Comparison of ENCODE assay signal across 11 mouse cellular contexts in the genomic region with DNA sequence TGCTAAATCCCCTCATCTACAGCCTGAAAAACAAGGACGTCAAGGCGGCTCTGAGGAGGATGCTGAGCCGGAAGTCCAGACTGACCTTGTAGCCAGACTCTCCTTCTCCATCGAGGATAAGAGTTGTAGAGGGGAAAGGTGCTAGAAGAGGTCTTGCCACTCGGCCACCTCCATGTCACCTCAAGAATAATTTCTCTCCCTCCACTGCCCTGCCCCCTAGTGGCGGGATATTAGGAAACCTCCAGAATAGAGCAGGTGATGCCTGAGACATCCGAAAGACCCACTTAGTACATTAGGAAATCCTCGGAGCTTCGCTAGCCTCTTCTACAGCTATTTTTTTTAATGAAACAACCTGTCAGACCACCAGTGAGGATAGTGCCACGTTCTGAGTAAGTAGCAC. TPM values are rescaled to one million over a fixed set of nuclear protein-coding genes. Genes with fewer than 3 reads are reported as not detected.
DNase-seq lines count a peak whose midpoint lies in the region; ATAC-seq and TF ChIP-seq lines count a peak whose summit lies in the region.
"Had no signal": no experiment of that assay in that cellular context is flagged by ENCODE, and none has a peak within 500 bp of the region (broad histone marks: within the 10 kb centered on the region; RNA-seq: fewer than 3 reads in every experiment).

No protein-coding gene starts in this region.

- no peak for TF ChIP-seq POLR2A in MEL (IDR thresholded peaks at IDR 0.05; ENCODE audit: control insufficient read depth in 1 of 2, insufficient read depth in 1 of 2, low read depth in 1 of 2, low read length in 2 of 2, poor library complexity in 1 of 2)
- no peak for TF ChIP-seq POLR2A in cerebellum, adult 2 months (IDR thresholded peaks at IDR 0.05; ENCODE audit: borderline replicate concordance, insufficient read depth, low read length)

- peak; percentile 64 for DNase-seq in intestine, embryonic 14.5 days (ENCODE audit: low spot score)
- DNase-seq in 416B (ENCODE audit: low read depth), result peak; percentile 46
- peak; percentile 73 for DNase-seq in MEL (ENCODE audit: low read depth, low spot score)
- peak; percentile 18 to 43 for DNase-seq in cerebellum, adult 2 months
- DNase-seq in heart, postnatal 4 days, result peak; percentile 62
- peak; percentile 42 for DNase-seq in neural tube, embryonic 11.5 days (ENCODE audit: low spot score)

- no peak overlapping the region for H3K4me3 ChIP-seq in intestine, embryonic 14.5 days (ENCODE audit: low read depth, low read length)
- H3K4me3 ChIP-seq in intestine, embryonic 16.5 days (ENCODE audit: low read length), result no peak overlapping the region
- no peak overlapping the region for H3K4me3 ChIP-seq in MEL (ENCODE audit: control insufficient read depth in 1 of 2, insufficient read depth in 1 of 2, low read depth in 2 of 2, low read length in 2 of 2)
- no peak overlapping the region for H3K4me3 ChIP-seq in cerebellum, adult 2 months (replicated peaks; ENCODE audit: insufficient read depth, low read depth, low read length)
- no peak overlapping the region for H3K4me3 ChIP-seq in neural tube, embryonic 11.5 days (ENCODE audit: low read depth, low read length)
- H3K4me3 ChIP-seq: embryonic facial prominence, embryonic 15.5 days had no signal

- WGBS in intestine, embryonic 14.5 days, result 48% methylated on average over 10 of the region's 10 CpGs
- WGBS in intestine, embryonic 16.5 days, result 52% methylated on average over 10 of the region's 10 CpGs
- 56% methylated on average over 10 of the region's 10 CpGs for WGBS in cerebellum, adult 2 months
- WGBS in neural tube, embryonic 11.5 days, result 58% methylated on average over 10 of the region's 10 CpGs

- no peak overlapping the region for H3K9ac ChIP-seq in intestine, embryonic 14.5 days (ENCODE audit: low read length)
- H3K9ac ChIP-seq in intestine, embryonic 16.5 days (ENCODE audit: low read depth, low read length), result no peak overlapping the region
- H3K9ac ChIP-seq in MEL (ENCODE audit: control insufficient read depth, low read depth, low read length, poor library complexity, severe bottlenecking), result no peak overlapping the region
- H3K9ac ChIP-seq in neural tube, embryonic 11.5 days (ENCODE audit: low read length), result no peak overlapping the region
- H3K9ac ChIP-seq: embryonic facial prominence, embryonic 15.5 days had no signal

- no peaks in the 10 kb centered on the region for H3K27me3 ChIP-seq in intestine, embryonic 14.5 days (replicated peaks; ENCODE audit: control insufficient read depth, insufficient read depth, low read length)
- H3K27me3 ChIP-seq in intestine, embryonic 16.5 days (replicated peaks; ENCODE audit: control insufficient read depth, insufficient read depth, low read length), result no peaks in the 10 kb centered on the region
- peaks cover 9 to 11% of the 10 kb centered on the region in 2 experiments for H3K27me3 ChIP-seq in MEL (ENCODE audit: control insufficient read depth in 1 of 2, insufficient read depth in 2 of 2, low read length in 2 of 2)
- no peaks in the 10 kb centered on the region for H3K27me3 ChIP-seq in cerebellum, adult 2 months (ENCODE audit: control insufficient read depth, insufficient read depth, low read length)
- no peaks in the 10 kb centered on the region for H3K27me3 ChIP-seq in neural tube, embryonic 11.5 days (ENCODE audit: control insufficient read depth, insufficient read depth, low read length)

- H3K79me2 ChIP-seq in MEL (ENCODE audit: control insufficient read depth, insufficient read depth, low read length, poor library complexity), result no peaks in the 10 kb centered on the region

- no peaks in the 10 kb centered on the region for H3K9me3 ChIP-seq in intestine, embryonic 14.5 days (ENCODE audit: control insufficient read depth, low read length)
- H3K9me3 ChIP-seq in intestine, embryonic 16.5 days (ENCODE audit: control insufficient read depth, low read length), result no peaks in the 10 kb centered on the region
- no peaks in the 10 kb centered on the region for H3K9me3 ChIP-seq in MEL (replicated peaks; ENCODE audit: insufficient read depth, low read length)
- H3K9me3 ChIP-seq in neural tube, embryonic 11.5 days (ENCODE audit: control insufficient read depth, low read length), result no peaks in the 10 kb centered on the region
- H3K9me3 ChIP-seq: embryonic facial prominence, embryonic 15.5 days had no signal

- H3K36me3 ChIP-seq in intestine, embryonic 14.5 days (ENCODE audit: control insufficient read depth, insufficient read depth, low read length), result no peaks in the 10 kb centered on the region
- no peaks in the 10 kb centered on the region for H3K36me3 ChIP-seq in intestine, embryonic 16.5 days (ENCODE audit: control insufficient read depth, insufficient read depth, low read length)
- no peaks in the 10 kb centered on the region for H3K36me3 ChIP-seq in MEL (ENCODE audit: control insufficient read depth in 1 of 2, insufficient read depth in 2 of 2, low read length in 2 of 2)
- H3K36me3 ChIP-seq in neural tube, embryonic 11.5 days (ENCODE audit: control insufficient read depth, insufficient read depth, low read length), result no peaks in the 10 kb centered on the region
- H3K36me3 ChIP-seq: embryonic facial prominence, embryonic 15.5 days had no signal

- H3K27ac ChIP-seq in intestine, embryonic 14.5 days (ENCODE audit: low read depth), result no peak overlapping the region
- no peak overlapping the region for H3K27ac ChIP-seq in intestine, embryonic 16.5 days (ENCODE audit: low read length)
- no peak overlapping the region for H3K27ac ChIP-seq in MEL (ENCODE audit: control insufficient read depth, low read depth, low read length)
- H3K27ac ChIP-seq in cerebellum, adult 2 months (ENCODE audit: insufficient read depth, low read length), result no peak overlapping the region
- H3K27ac ChIP-seq in neural tube, embryonic 11.5 days (ENCODE audit: low read depth, low read length), result no peak overlapping the region
- H3K27ac ChIP-seq: embryonic facial prominence, embryonic 15.5 days had no signal

- no peak overlapping the region for H3K4me2 ChIP-seq in intestine, embryonic 14.5 days (ENCODE audit: low read length)
- H3K4me2 ChIP-seq in intestine, embryonic 16.5 days (ENCODE audit: low read depth, low read length), result no peak overlapping the region
- no peak overlapping the region for H3K4me2 ChIP-seq in neural tube, embryonic 11.5 days (ENCODE audit: low read depth)
- H3K4me2 ChIP-seq: embryonic facial prominence, embryonic 15.5 days had no signal

- peak; percentile 75 for TF ChIP-seq RAD21 in MEL (IDR thresholded peaks at IDR 0.05; ENCODE audit: low read depth, low read length)

- peak; percentile 83 to 85 (median 83) for TF ChIP-seq CTCF in MEL (IDR thresholded peaks at IDR 0.05 in 2 of 3, conservative IDR thresholded peaks at IDR 0.05 in 1 of 3; ENCODE audit: control insufficient read depth in 1 of 3, insufficient read depth in 1 of 3, low read depth in 2 of 3, low read length in 3 of 3, poor library complexity in 1 of 3, severe bottlenecking in 1 of 3)
- TF ChIP-seq CTCF in cerebellum, adult 2 months (IDR thresholded peaks at IDR 0.05; ENCODE audit: borderline replicate concordance, insufficient read depth, low read depth, low read length), result peak; percentile 49; the same call in 1 of the 2 replicates

- no peak for TF ChIP-seq EP300 in MEL (IDR thresholded peaks at IDR 0.05; ENCODE audit: low read depth in 1 of 2, low read length in 2 of 2)

- no peaks in the 10 kb centered on the region for H3K4me1 ChIP-seq in intestine, embryonic 14.5 days (replicated peaks; ENCODE audit: control insufficient read depth, insufficient read depth, low read length)
- H3K4me1 ChIP-seq in intestine, embryonic 16.5 days (ENCODE audit: control insufficient read depth, insufficient read depth, low read length), result no peaks in the 10 kb centered on the region
- peaks cover 10 to 30% of the 10 kb centered on the region in 2 experiments; a peak in 3 of 4 replicates for H3K4me1 ChIP-seq in MEL (ENCODE audit: control insufficient read depth in 1 of 2, insufficient read depth in 2 of 2, low read length in 2 of 2)
- no peaks in the 10 kb centered on the region for H3K4me1 ChIP-seq in cerebellum, adult 2 months (ENCODE audit: control insufficient read depth, insufficient read depth, low read length)
- H3K4me1 ChIP-seq in neural tube, embryonic 11.5 days (ENCODE audit: control insufficient read depth, insufficient read depth, low read length), result no peaks in the 10 kb centered on the region
- H3K4me1 ChIP-seq: embryonic facial prominence, embryonic 15.5 days had no signal

- no peak for ATAC-seq in intestine, embryonic 14.5 days (replicated peaks; ENCODE audit: low FRiP score, low TSS enrichment, low read depth)
- ATAC-seq in intestine, embryonic 16.5 days, result no peak
- no peak for ATAC-seq in neural tube, embryonic 11.5 days (ENCODE audit: insufficient read depth, low FRiP score, low TSS enrichment)
- no peak for ATAC-seq in inflammation-experienced regulatory T-cells, adult 6 months

RNA-seq across cellular contexts. Expression of a gene that starts 5.7 kb away (rescaled TPM):
- not detected in 2 replicates for polyA plus RNA-seq in intestine, embryonic 14.5 days (2014; fragmentation: Nextera tagmentation; extraction: Ambion mirVana)
- polyA plus RNA-seq in intestine, embryonic 16.5 days (2015; fragmentation: Nextera tagmentation; extraction: Ambion mirVana), result not detected in 2 replicates
- 0.04 TPM in 1 of 2 replicates, not detected in the other for total RNA-seq in MEL (2012; rRNA removed)
- polyA plus RNA-seq in MEL (2012; ENCODE audit: insufficient read depth in 1 of 2, insufficient read length in 2 of 2, low read depth in 1 of 2, low replicate concordance in 2 of 2, missing spikeins in 1 of 2), result not detected
- polyA plus RNA-seq in cerebellum, adult 2 months (2012; rRNA removed), result not detected in 2 replicates
- not detected for total RNA-seq in heart, postnatal 4 days (2021)
- polyA plus RNA-seq in neural tube, embryonic 11.5 days (2014; fragmentation: Nextera tagmentation; extraction: Ambion mirVana), result not detected in 2 replicates
- polyA plus RNA-seq in inflammation-experienced regulatory T-cells, adult 6 months (2017; shearing (Covaris generic)), result not detected
- total RNA-seq: left cerebral cortex, adult 18-20 months had no signal
- polyA plus RNA-seq: embryonic facial prominence, embryonic 15.5 days; neural tube, embryonic 14.5 days had no signal

RNA-seq across cellular contexts. Expression of a gene that starts 7.1 kb away (rescaled TPM):
- 0.57 TPM in 1 of 2 replicates, not detected in the other for polyA plus RNA-seq in intestine, embryonic 14.5 days (2014; fragmentation: Nextera tagmentation; extraction: Ambion mirVana)
- polyA plus RNA-seq in intestine, embryonic 16.5 days (2015; fragmentation: Nextera tagmentation; extraction: Ambion mirVana), result 0.31 TPM in 1 of 2 replicates, not detected in the other
- total RNA-seq in MEL (2012; rRNA removed), result not detected in 2 replicates
- polyA plus RNA-seq in MEL (2012; ENCODE audit: insufficient read depth in 1 of 2, insufficient read length in 2 of 2, low read depth in 1 of 2, low replicate concordance in 2 of 2, missing spikeins in 1 of 2), result not detected
- 0.34 TPM in 1 of 2 replicates, not detected in the other for polyA plus RNA-seq in cerebellum, adult 2 months (2012; rRNA removed)
- not detected for total RNA-seq in heart, postnatal 4 days (2021)
- 0.45 TPM in 1 of 2 replicates, not detected in the other for polyA plus RNA-seq in neural tube, embryonic 11.5 days (2014; fragmentation: Nextera tagmentation; extraction: Ambion mirVana)
- polyA plus RNA-seq in inflammation-experienced regulatory T-cells, adult 6 months (2017; shearing (Covaris generic)), result not detected
- total RNA-seq: left cerebral cortex, adult 18-20 months had no signal
- polyA plus RNA-seq: embryonic facial prominence, embryonic 15.5 days; neural tube, embryonic 14.5 days had no signal

RNA-seq across cellular contexts. Expression of a gene that starts 16.8 kb away (rescaled TPM):
- polyA plus RNA-seq in intestine, embryonic 14.5 days (2014; fragmentation: Nextera tagmentation; extraction: Ambion mirVana), result not detected in 2 replicates
- not detected in 2 replicates for polyA plus RNA-seq in intestine, embryonic 16.5 days (2015; fragmentation: Nextera tagmentation; extraction: Ambion mirVana)
- total RNA-seq in MEL (2012; rRNA removed), result under 0.01 TPM in 1 of 2 replicates, not detected in the other
- 10 to 100 TPM in 1 of 2 experiments, under 1 TPM in 1; 0.03 to 81.4 TPM for polyA plus RNA-seq in MEL (2012; ENCODE audit: insufficient read depth in 1 of 2, insufficient read length in 2 of 2, low read depth in 1 of 2, low replicate concordance in 2 of 2, missing spikeins in 1 of 2)
- 0.03 and 0.05 TPM in 2 replicates for polyA plus RNA-seq in cerebellum, adult 2 months (2012; rRNA removed)
- not detected for total RNA-seq in heart, postnatal 4 days (2021)
- polyA plus RNA-seq in neural tube, embryonic 11.5 days (2014; fragmentation: Nextera tagmentation; extraction: Ambion mirVana), result not detected in 2 replicates
- under 1 TPM in 2 of 3 experiments, not detected in 1; 0.06 to 0.07 TPM for polyA plus RNA-seq in inflammation-experienced regulatory T-cells, adult 6 months (2017; shearing (Covaris generic))
- total RNA-seq: left cerebral cortex, adult 18-20 months had no signal
- polyA plus RNA-seq: neural tube, embryonic 14.5 days had no signal

RNA-seq across cellular contexts. Expression of a gene that starts 23.0 kb away (rescaled TPM):
- not detected in 2 replicates for polyA plus RNA-seq in intestine, embryonic 14.5 days (2014; fragmentation: Nextera tagmentation; extraction: Ambion mirVana)
- not detected in 2 replicates for polyA plus RNA-seq in intestine, embryonic 16.5 days (2015; fragmentation: Nextera tagmentation; extraction: Ambion mirVana)
- total RNA-seq in MEL (2012; rRNA removed), result 0.08 TPM in 1 of 2 replicates, not detected in the other
- under 1 TPM in 1 of 2 experiments, not detected in 1; 0.40 TPM for polyA plus RNA-seq in MEL (2012; ENCODE audit: insufficient read depth in 1 of 2, insufficient read length in 2 of 2, low read depth in 1 of 2, low replicate concordance in 2 of 2, missing spikeins in 1 of 2)
- not detected in 2 replicates for polyA plus RNA-seq in cerebellum, adult 2 months (2012; rRNA removed)
- not detected for total RNA-seq in heart, postnatal 4 days (2021)
- polyA plus RNA-seq in neural tube, embryonic 11.5 days (2014; fragmentation: Nextera tagmentation; extraction: Ambion mirVana), result not detected in 2 replicates
- not detected for polyA plus RNA-seq in inflammation-experienced regulatory T-cells, adult 6 months (2017; shearing (Covaris generic))
- total RNA-seq: left cerebral cortex, adult 18-20 months had no signal
- polyA plus RNA-seq: embryonic facial prominence, embryonic 15.5 days; neural tube, embryonic 14.5 days had no signal

RNA-seq across cellular contexts. Expression of a gene that starts 44.4 kb away (rescaled TPM):
- polyA plus RNA-seq in intestine, embryonic 14.5 days (2014; fragmentation: Nextera tagmentation; extraction: Ambion mirVana), result not detected in 2 replicates
- polyA plus RNA-seq in intestine, embryonic 16.5 days (2015; fragmentation: Nextera tagmentation; extraction: Ambion mirVana), result not detected in 2 replicates
- total RNA-seq in MEL (2012; rRNA removed), result not detected in 2 replicates
- polyA plus RNA-seq in MEL (2012; ENCODE audit: insufficient read depth in 1 of 2, insufficient read length in 2 of 2, low read depth in 1 of 2, low replicate concordance in 2 of 2, missing spikeins in 1 of 2), result under 1 TPM in 1 of 2 experiments, not detected in 1; 0.18 TPM
- polyA plus RNA-seq in cerebellum, adult 2 months (2012; rRNA removed), result not detected in 2 replicates
- total RNA-seq in heart, postnatal 4 days (2021), result not detected
- not detected in 2 replicates for polyA plus RNA-seq in neural tube, embryonic 11.5 days (2014; fragmentation: Nextera tagmentation; extraction: Ambion mirVana)
- polyA plus RNA-seq in inflammation-experienced regulatory T-cells, adult 6 months (2017; shearing (Covaris generic)), result not detected
- total RNA-seq: left cerebral cortex, adult 18-20 months had no signal
- polyA plus RNA-seq: neural tube, embryonic 14.5 days had no signal
